Mouse (Mus musculus) stomach, embryonic 15.5 days (tissue): ENCODE measurements at regions not wholly inside any gene's neighbourhood (a gene's known extent, or its start where the extent isn't known, plus 50 kb on each side); places are given as distances from the start of the nearest gene placed in this dataset.

ENCODE experiments used
- ATAC-seq: fragments of 200-750 bp; cut with Nextera tagmentation; 2 replicates; pipeline ENCODE4 v1.8.0; 2017; ENCODE audit warnings: low read depth, moderate number of reproducible peaks, moderate TSS enrichment; ENCODE audit not compliant: insufficient read depth, low FRiP score
- H3K27ac ChIP-seq: fragments of 300-500 bp; sonication (generic); 2 replicates; pipeline ENCODE4 v1.5.1; 2015; ENCODE audit warnings: mild to moderate bottlenecking, inconsistent platforms
- H3K27me3 ChIP-seq: fragments of 300-500 bp; sonication (generic); replicated peaks from 2 replicates; pipeline ENCODE4 v1.6.1; 2015; ENCODE audit warnings: inconsistent platforms
- H3K36me3 ChIP-seq: fragments of 300-500 bp; sonication (generic); 2 replicates; pipeline ENCODE4 v1.6.1; 2015; ENCODE audit warnings: inconsistent platforms
- H3K4me1 ChIP-seq: fragments of 300-500 bp; sonication (generic); 2 replicates; pipeline ENCODE4 v1.6.1; 2015; ENCODE audit warnings: inconsistent platforms
- H3K4me2 ChIP-seq: fragments of 300-500 bp; sonication (generic); 2 replicates; pipeline ENCODE4 v1.6.1; 2015; ENCODE audit warnings: mild to moderate bottlenecking, inconsistent platforms
- H3K4me3 ChIP-seq: fragments of 300-500 bp; sonication (generic); replicated peaks from 2 replicates; pipeline ENCODE4 v1.5.1; 2015; ENCODE audit warnings: inconsistent platforms
- H3K9ac ChIP-seq: fragments of 300-500 bp; sonication (generic); 2 replicates; pipeline ENCODE4 v1.6.1; 2015; ENCODE audit warnings: inconsistent platforms
- H3K9me3 ChIP-seq: fragments of 300-500 bp; sonication (generic); 2 replicates; pipeline ENCODE4 v1.6.1; 2016; ENCODE audit warnings: inconsistent platforms
- WGBS: fragments of 180-500 bp; shearing (Covaris S2); methylation state at CpG from one replicate; pipeline ENCODE4 v1.1.7; 2015; 5-methylcytosine and 5-hydroxymethylcytosine counted together

DNA sequence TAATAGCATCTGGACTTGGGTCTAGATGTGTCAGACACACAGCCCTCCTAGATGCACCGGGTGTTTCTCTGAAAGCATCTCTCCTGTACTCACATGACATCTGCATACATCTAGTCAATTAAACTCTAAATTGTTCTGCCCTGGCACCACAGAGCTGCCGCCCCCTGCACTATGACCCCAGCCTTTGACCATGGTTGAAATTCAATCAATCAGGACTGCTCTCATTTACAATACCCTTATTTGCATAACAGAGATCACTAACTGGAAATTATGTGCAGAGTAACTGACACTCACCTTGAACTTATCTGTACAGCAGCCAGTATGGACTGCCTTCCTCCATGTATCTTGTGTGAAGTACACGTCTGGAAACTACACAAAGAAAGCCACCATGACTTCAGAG, 193.5 kb upstream of the Arpp21 start:
- Histone ChIP-seq H3K4me1 (no peaks in the 10 kb centered on the region), H3K4me3 (no peak overlapping the region), H3K27ac (no peak overlapping the region), H3K9me3 (no peaks in the 10 kb centered on the region), H3K4me2 (no peak overlapping the region), H3K27me3 (no peaks in the 10 kb centered on the region), H3K36me3 (no peaks in the 10 kb centered on the region), H3K9ac (no peak overlapping the region)
- 69% methylated on average over 3 of the region's 3 CpGs for WGBS
- no peak for ATAC-seq

DNA sequence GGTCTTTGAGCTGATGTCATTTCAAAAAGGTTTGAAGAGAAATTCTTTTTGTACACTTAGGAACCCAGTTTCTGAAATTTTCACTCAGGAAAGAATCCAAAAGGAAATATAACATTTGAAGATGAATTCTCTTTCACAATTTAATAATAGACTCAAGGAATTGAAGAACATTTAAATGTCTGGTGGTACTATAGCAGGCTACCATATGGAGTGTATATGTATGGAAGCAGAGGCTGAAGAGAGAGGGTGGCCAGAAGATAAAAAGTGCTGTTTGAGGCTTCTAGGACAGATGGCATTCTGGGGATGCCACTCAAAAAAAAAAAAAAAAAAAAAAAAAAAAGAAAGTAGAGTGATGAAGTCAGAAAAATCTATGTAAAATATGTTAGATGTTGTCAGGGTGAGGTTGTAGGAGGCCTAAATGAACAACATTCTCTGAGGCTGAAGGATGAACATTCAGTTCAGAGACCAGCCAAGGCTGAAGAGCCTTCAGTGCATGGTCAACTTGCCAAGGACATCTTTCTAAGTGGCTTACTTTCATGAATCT, 170.1 kb upstream of the Arpp21 start:
- no peaks in the 10 kb centered on the region for H3K4me1 ChIP-seq
- no peak overlapping the region for H3K4me2 ChIP-seq
- H3K36me3 ChIP-seq: no peaks in the 10 kb centered on the region
- no peaks in the 10 kb centered on the region for H3K27me3 ChIP-seq
- H3K4me3 ChIP-seq: no peak overlapping the region
- no peaks in the 10 kb centered on the region for H3K9me3 ChIP-seq
- no peak overlapping the region for H3K27ac ChIP-seq
- no peak for ATAC-seq
- H3K9ac ChIP-seq: no peak overlapping the region

DNA sequence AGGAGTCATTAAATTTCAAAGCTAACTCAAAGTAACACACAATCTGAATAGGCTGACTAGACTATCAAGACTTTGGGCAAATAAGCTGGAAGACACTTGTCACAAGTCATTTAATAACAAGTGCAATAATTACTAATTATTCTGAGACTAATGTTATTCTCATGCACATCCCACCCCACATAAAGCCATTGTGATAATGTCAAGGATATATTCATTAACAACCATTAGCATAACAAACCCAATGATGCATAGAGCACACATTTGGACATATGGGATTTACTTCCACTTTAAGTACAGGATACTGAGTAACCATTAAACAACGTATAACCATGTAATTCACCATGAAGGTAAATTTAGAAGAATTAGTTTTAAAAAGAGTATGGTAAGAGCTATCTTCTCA, 135.0 kb upstream of the Arpp21 start:
- no peaks in the 10 kb centered on the region for H3K9me3 ChIP-seq
- no peak overlapping the region for H3K4me2 ChIP-seq
- H3K36me3 ChIP-seq: no peaks in the 10 kb centered on the region
- ATAC-seq: no peak
- H3K27ac ChIP-seq: no peak overlapping the region
- no peak overlapping the region for H3K4me3 ChIP-seq
- WGBS: 81% methylated on average over 1 of the region's 1 CpGs
- no peak overlapping the region for H3K9ac ChIP-seq
- no peaks in the 10 kb centered on the region for H3K27me3 ChIP-seq
- no peaks in the 10 kb centered on the region for H3K4me1 ChIP-seq

DNA sequence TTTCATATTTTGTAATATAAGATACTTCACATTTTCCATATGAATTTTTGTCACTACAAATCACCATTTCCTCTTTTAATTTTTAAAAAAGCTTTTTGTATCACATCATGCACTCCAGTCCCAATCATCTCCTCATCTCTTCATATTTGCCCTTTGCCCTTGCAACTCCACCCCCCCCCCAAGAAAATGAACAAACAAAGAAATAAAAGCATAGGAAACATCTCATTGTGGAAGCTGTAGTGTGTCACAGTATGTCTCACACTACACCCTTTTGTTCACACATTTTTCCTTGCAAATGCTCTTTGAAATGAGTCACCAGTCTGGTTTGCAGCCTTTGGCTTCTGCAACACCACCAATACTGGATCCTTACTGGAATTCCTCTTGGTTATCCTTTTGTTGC, 131.6 kb upstream of the Arpp21 start:
- no peak overlapping the region for H3K9ac ChIP-seq
- H3K9me3 ChIP-seq: no peaks in the 10 kb centered on the region
- ATAC-seq: no peak
- H3K36me3 ChIP-seq: no peaks in the 10 kb centered on the region
- no peak overlapping the region for H3K4me2 ChIP-seq
- no peaks in the 10 kb centered on the region for H3K27me3 ChIP-seq
- no peak overlapping the region for H3K27ac ChIP-seq
- no peak overlapping the region for H3K4me3 ChIP-seq
- H3K4me1 ChIP-seq: no peaks in the 10 kb centered on the region

DNA sequence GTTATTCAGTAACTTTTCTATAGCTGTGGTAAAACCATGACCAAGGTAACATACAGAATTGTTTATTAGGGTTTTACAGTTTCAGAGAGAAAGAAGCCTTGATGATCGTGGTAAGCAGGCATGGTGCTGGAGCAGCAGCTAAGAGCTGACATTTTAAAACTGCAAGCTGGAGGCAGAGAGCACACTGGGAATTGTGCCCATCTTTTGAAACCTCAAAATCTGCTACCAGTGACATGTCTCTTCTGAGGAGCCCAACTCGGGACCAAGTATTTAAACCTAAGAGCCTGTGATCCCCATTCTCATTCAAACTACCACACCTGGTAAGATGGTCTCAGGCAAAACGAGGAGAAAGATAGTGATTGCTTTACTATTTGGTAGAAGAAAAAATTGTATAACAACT, 125.6 kb upstream of the Arpp21 start:
- H3K9ac ChIP-seq: no peak overlapping the region
- H3K27ac ChIP-seq: no peak overlapping the region
- no peak overlapping the region for H3K4me2 ChIP-seq
- H3K27me3 ChIP-seq: no peaks in the 10 kb centered on the region
- H3K4me3 ChIP-seq: no peak overlapping the region
- WGBS: 78% methylated on average over 3 of the region's 3 CpGs
- no peaks in the 10 kb centered on the region for H3K4me1 ChIP-seq
- no peak for ATAC-seq
- no peaks in the 10 kb centered on the region for H3K36me3 ChIP-seq
- no peaks in the 10 kb centered on the region for H3K9me3 ChIP-seq

DNA sequence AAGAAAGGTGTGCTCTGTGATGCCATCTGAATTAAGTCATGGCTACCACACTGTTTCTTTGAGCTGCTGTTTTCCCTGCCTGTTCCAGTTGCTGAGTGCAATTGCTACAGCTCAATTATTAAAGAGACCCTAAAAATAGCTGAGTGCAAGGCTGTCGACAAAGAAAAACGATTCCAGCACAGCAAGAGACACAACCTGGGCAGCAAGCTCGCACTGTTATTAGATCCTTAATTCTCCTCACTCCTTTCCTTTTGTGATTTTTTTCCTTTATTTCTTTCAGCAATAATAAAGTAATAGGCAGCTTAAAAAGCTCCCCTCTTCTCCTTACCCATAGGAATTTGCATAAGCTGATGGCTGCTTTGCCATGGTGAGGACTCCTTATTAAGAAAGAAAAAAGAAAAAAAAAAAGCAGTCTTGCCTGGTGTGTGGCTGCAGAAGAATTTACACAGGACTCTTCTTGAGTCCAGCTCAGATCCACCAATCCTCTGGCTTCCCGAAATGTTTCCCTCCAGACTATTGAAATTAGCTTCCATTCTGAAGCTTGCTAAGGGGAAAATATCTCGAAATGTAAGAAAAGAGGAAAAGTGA, 123.1 kb upstream of the Arpp21 start:
- no peak for ATAC-seq
- no peak overlapping the region for H3K4me3 ChIP-seq
- 59% methylated on average over 5 of the region's 5 CpGs for WGBS

DNA sequence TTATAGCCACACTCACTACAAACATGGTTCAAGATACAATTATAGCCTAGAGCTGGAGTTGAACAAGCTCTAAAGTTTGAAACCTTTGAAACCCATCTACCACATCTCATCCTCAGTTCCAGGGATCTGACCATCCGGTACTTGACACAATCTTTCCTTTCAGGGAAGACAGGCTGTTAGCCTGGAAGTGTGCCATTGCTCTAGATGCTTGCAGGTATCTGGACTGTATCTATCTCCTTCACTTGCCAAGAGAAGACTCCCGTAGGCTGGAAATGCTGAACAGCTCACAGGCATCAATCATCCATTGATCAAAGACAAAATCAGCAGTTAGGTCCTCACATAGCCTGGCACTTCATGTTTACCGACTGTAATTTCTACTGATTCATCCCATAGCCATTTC, 117.5 kb upstream of the Arpp21 start:
- Histone ChIP-seq H3K4me2 (no peak overlapping the region), H3K27ac (no peak overlapping the region), H3K4me1 (no peaks in the 10 kb centered on the region), H3K9ac (no peak overlapping the region), H3K4me3 (no peak overlapping the region), H3K36me3 (no peaks in the 10 kb centered on the region), H3K27me3 (no peaks in the 10 kb centered on the region), H3K9me3 (no peaks in the 10 kb centered on the region)
- 60% methylated on average over 3 of the region's 3 CpGs for WGBS
- no peak for ATAC-seq

More for the DNA sequence above, 123.1 kb upstream of the Arpp21 start:
- H3K27ac ChIP-seq: no peak overlapping the region
- no peaks in the 10 kb centered on the region for H3K4me1 ChIP-seq
- no peaks in the 10 kb centered on the region for H3K9me3 ChIP-seq
- H3K4me2 ChIP-seq: no peak overlapping the region
- no peaks in the 10 kb centered on the region for H3K36me3 ChIP-seq
- no peaks in the 10 kb centered on the region for H3K27me3 ChIP-seq
- H3K9ac ChIP-seq: no peak overlapping the region

DNA sequence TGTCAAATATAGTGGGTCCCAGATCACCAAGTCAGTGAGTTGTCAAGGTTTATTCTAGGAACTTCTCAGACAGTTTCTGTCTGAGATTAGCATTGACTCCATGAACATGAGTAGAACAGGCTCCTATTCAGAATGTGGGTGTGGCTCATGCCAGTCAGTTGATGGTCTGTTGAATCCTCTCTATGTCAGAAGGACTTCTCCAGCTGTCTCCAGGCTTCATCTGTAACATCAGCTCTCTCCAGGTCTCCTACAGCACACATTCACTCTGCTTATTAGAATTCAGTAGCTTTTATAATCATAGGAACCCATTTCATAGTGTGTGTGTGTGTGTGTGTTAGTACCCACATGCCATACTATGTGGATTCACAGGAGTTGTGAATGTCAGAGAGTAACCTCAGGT, 113.2 kb upstream of the Arpp21 start:
- ATAC-seq: no peak
- Histone ChIP-seq H3K4me2 (no peak overlapping the region), H3K27ac (no peak overlapping the region)

DNA sequence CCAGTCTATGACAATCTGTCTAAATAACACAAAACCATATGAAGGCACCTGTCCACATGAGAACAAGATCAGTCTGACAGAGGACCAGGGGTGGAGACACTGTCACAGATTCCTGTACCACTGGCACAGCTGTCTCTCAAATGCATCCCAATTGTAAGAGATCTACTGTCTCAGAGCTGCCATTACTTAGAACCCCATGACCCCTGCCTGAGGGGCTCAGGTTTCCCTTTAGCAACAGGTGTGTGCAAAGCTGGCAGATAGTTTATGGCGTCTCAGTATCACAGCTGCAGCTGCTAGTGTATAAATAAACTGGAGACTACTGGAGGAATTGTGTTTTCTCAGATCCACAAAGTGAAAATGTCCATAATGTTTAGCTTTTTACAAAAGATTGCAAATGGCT, 109.1 kb upstream of the Arpp21 start:
- Histone ChIP-seq H3K4me3 (no peak overlapping the region), H3K4me1 (no peaks in the 10 kb centered on the region), H3K9me3 (no peaks in the 10 kb centered on the region), H3K27ac (no peak overlapping the region), H3K27me3 (no peaks in the 10 kb centered on the region), H3K36me3 (no peaks in the 10 kb centered on the region), H3K9ac (no peak overlapping the region), H3K4me2 (no peak overlapping the region)
- ATAC-seq: no peak
- WGBS: 42% methylated on average over 1 of the region's 1 CpGs

More for the DNA sequence above, 113.2 kb upstream of the Arpp21 start:
- Histone ChIP-seq H3K4me1 (no peaks in the 10 kb centered on the region), H3K9me3 (no peaks in the 10 kb centered on the region), H3K4me3 (no peak overlapping the region), H3K36me3 (no peaks in the 10 kb centered on the region), H3K9ac (no peak overlapping the region), H3K27me3 (no peaks in the 10 kb centered on the region)

DNA sequence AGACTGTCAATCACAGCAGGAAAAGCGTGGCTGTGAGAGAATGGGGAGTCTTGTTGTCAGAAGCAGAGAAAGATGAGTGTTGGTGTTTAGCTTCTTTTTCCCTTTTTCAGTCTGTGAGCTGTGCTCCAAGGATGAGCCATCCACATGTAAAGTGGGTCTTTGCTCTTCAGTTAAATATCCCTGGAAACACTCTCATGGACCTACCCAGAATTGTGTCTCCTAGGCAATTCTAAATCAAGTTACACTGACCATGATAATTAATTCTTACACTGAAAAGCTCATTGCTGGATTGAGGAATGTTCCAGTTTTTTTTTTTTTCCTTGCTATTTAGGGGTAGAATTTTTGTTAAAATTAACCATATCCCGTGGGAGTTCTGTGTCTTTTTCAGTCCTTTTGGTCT, 104.6 kb upstream of the Arpp21 start:
- Histone ChIP-seq H3K4me1 (no peaks in the 10 kb centered on the region), H3K4me3 (no peak overlapping the region), H3K9ac (no peak overlapping the region), H3K4me2 (no peak overlapping the region), H3K9me3 (no peaks in the 10 kb centered on the region), H3K27me3 (no peaks in the 10 kb centered on the region), H3K27ac (no peak overlapping the region), H3K36me3 (no peaks in the 10 kb centered on the region)
- WGBS: 59% methylated on average over 2 of the region's 2 CpGs
- ATAC-seq: no peak

DNA sequence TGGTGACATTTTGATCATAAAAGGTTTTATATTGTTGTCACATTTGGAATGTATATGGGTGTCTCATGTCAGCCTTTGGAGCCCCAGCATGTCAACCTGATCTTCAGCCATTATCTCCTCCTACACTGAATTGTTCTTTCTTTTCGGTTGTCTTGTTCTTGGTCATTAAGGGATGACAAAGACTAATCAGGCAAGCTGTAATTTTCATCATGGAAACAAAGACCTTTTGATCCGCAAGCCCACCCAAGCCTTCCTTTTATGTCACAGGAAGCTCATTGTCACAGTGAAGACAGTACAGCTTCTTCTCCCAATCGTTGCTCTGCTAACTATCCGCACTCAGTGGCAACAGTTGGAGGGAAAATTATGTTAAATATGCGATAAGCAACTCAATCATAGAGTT, 84.3 kb upstream of the Arpp21 start:
- H3K36me3 ChIP-seq: no peaks in the 10 kb centered on the region
- 68% methylated on average over 5 of the region's 5 CpGs for WGBS
- no peak overlapping the region for H3K9ac ChIP-seq
- no peak overlapping the region for H3K4me3 ChIP-seq
- no peak for ATAC-seq
- no peak overlapping the region for H3K27ac ChIP-seq
- H3K9me3 ChIP-seq: no peaks in the 10 kb centered on the region
- no peak overlapping the region for H3K4me2 ChIP-seq
- H3K27me3 ChIP-seq: no peaks in the 10 kb centered on the region
- H3K4me1 ChIP-seq: no peaks in the 10 kb centered on the region

DNA sequence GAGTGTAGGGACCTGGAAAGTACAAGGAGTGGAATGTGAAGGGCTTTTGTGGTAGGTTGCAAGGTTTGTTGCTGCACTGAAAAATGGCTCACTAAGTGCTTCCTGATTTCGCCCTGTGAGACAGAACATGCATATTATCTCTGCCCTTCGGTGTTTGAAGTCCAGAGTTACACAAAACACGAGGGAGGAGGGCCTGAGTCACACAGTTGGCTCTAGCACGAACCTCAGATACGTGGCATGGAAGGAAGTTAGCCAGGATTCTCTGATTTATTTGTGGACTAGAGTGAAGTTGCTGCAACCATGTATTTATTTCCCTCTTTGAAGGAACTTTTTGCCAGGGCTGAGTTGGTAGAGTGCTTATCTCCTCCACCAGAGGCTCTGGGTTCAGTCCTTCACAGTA, 73.2 kb upstream of the Arpp21 start:
- H3K4me2 ChIP-seq: no peak overlapping the region
- no peak overlapping the region for H3K9ac ChIP-seq
- peak; percentile 39; the same call in 1 of the 2 replicates for ATAC-seq
- H3K27me3 ChIP-seq: no peaks in the 10 kb centered on the region
- H3K36me3 ChIP-seq: no peaks in the 10 kb centered on the region
- WGBS: 44% methylated on average over 5 of the region's 5 CpGs
- no peak overlapping the region for H3K27ac ChIP-seq
- H3K4me1 ChIP-seq: no peaks in the 10 kb centered on the region
- no peaks in the 10 kb centered on the region for H3K9me3 ChIP-seq
- H3K4me3 ChIP-seq: no peak overlapping the region

DNA sequence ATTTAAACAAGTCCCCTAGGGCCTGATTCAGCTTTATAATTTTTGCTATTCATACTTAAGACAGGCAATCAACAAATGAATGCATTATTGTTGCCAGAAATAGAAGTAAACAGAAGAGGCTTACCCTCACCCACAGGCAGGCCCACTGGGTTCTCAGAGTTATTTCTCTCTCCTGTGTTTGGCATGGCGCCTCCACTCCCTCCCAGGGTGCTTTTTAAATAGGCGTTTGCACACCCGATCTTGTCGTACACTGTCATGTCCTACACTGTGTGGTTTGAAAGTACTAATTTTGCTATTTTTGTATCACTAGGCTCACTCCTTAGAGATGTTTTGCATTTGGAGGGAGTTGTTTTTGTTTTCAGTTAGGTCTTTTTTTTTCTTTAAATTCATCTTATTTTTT, 72.1 kb upstream of the Arpp21 start:
- no peak overlapping the region for H3K27ac ChIP-seq
- ATAC-seq: no peak
- 74% methylated on average over 4 of the region's 4 CpGs for WGBS

More for the DNA sequence above, 72.1 kb upstream of the Arpp21 start:
- Histone ChIP-seq H3K9me3 (no peaks in the 10 kb centered on the region), H3K36me3 (no peaks in the 10 kb centered on the region), H3K4me2 (no peak overlapping the region), H3K4me1 (no peaks in the 10 kb centered on the region), H3K4me3 (no peak overlapping the region), H3K9ac (no peak overlapping the region), H3K27me3 (no peaks in the 10 kb centered on the region)
